Mouse (Mus musculus) gastrocnemius, postnatal 25 days (tissue): Measurements from ENCODE around the gene Fn3k. TPM values are rescaled to one million over a fixed set of nuclear protein-coding genes. Genes with fewer than 3 reads are reported as not detected.

Source experiments
- DNase-seq: peaks from one replicate; pipeline ENCODE4 v3.0.0; 2022
- long read RNA-seq, 2 experiments: library from polyadenylated mRNA; stranded (forward); transcript quantifications; one replicate each; pipeline ENCODE4 v2.0.0; 2021
- total RNA-seq, 2 experiments: library from RNA; stranded (reverse); gene quantifications; 1 replicate in 1 of 2; 2 replicates in 1 of 2; pipeline ENCODE4 v1.2.3; 2021

Gene Fn3k
- total RNA-seq, result 10 to 100 TPM; 12.2 to 13.8 TPM
- long read RNA-seq, experiment 1, transcript Fn3k-201 (6 exons, 1,047 nt), result major isoform, 11 of 15 reads
- long read RNA-seq, experiment 1, partial matches to known transcripts, result 2 of 15 reads
- long read RNA-seq, experiment 1, other reads (novel, unspliced or antisense), result 2 of 15 reads
- long read RNA-seq, experiment 2, transcript Fn3k-201 (6 exons, 1,047 nt), result major isoform, 12 of 14 reads
- long read RNA-seq, experiment 2, partial matches to known transcripts, result 2 of 14 reads
- long read RNA-seq, experiment 2, other reads (novel, unspliced or antisense), result 0 of 14 reads

GRCm38 (mm10) chr11:121434156-121435155, at the start of gene Fn3k:
Gene Fn3k (plus strand): TSS chr11:121434913.
- DNase-seq, result peak; percentile 88

DNA sequence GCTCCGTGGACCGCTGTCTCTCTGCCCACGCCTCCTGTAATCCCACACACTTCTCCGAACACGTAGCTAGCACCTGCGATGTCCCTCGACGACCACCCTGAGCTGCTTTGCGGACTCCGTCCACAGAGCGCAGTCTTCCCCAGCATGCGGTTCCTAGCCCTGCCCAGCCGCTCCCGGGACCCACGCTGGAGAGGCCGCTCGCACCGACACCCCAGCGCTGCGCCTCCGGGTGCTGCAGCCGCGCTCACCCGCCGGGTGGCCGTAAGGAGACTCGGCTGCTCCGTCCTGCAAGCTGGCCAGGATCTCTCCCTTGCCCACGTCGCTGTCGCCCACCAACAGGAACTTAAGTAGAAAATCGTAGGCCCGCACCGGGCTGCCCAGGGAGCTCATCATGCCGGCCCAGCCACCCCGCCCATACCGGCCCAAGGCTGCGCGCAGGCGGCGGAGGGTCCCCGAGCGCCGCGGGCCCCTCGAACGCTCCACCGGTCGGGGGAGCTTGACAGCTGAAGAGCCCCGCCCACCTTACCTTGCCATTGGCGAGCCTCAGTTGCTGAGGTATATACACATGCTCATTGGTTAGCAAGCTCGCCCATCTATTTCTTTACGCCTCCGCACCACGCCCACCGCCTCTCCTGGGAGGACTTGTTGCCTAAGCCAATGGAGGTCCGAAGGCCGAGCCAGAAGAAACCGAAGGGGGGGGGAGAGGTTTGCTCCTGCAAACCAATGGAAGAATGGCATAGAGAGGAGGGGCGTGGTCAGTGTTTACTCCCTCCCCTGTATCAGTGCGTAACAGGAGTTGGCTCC, 46.8 kb upstream of the Fn3k start, which contains the start of gene Rab40b:
Gene Rab40b (minus strand): TSS at position 502 of the 804 bp plus-strand sequence.
- peak; percentile 92 for DNase-seq

DNA sequence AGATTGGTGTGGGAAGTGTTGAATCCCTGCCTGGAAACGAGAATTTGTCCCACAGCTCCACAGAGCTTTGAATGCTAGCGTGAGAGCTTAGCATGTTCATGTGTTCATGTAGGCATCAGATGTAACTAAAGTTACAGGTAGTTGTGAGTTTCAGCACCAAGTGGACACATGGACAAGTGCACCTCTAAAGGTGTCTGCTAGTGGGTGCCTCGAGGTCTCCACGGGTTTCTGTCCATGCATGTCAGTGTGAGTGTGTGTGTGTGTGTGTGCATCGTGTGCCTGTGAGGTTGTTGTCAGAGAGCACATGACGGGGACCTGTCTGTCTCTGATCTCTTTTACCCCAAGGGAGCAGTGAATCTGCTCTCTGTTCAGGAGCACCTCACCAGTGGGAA, 46.2 kb upstream of the Fn3k start:
- DNase-seq, result no peak

GRCm38 (mm10) chr11:121390793-121391192, 43.9 kb upstream of the Fn3k start:
- no peak for DNase-seq

DNA sequence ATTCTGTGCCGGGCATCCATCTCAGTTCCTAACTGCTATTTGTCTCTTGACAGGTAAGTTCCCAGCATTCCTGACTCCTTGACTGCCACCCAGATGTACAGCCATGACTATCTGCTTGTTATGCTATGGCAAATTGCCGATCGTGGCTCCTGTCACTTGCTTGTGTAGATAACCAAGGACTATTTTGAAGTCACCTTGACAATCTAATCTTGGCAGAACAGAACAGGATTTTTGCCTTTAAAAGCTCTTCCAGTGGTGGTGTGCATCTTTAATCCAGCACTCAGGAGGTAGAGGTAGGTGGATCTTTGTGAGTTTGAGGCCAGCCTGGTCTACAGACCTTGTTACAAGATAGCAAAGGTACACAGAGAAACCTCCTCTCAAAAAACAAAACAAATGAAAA, 42.3 kb upstream of the Fn3k start:
- no peak for DNase-seq

- DNase-seq, result no peak
Measured at GRCm38 (mm10) chr11:121407366-121408155, 27.2 kb upstream of the Fn3k start.

- DNase-seq, result no peak
Measured at GRCm38 (mm10) chr11:121414762-121415161, 20.0 kb upstream of the Fn3k start.

GRCm38 (mm10) chr11:121415351-121415750, 19.4 kb upstream of the Fn3k start:
- no peak for DNase-seq

DNA sequence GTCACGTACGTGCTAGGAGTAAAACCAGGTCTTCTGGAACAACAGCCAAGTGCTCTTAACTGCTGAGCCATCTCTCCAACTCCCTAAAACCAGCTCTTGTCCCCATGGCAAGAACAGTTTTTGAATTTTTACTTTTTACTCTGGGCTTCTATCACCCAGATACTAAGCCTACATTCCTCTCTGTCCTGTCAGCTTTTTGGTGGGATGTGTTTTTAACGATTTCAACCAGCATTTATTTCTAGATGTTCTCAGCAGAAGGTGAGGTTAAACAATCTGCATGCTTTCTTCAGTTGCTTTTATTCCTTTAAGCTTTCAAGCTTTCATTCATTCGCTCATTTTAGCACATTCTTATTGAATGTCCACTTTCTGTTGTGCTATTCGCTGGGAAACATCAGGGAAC, 16.7 kb upstream of the Fn3k start:
- DNase-seq, result no peak

DNA sequence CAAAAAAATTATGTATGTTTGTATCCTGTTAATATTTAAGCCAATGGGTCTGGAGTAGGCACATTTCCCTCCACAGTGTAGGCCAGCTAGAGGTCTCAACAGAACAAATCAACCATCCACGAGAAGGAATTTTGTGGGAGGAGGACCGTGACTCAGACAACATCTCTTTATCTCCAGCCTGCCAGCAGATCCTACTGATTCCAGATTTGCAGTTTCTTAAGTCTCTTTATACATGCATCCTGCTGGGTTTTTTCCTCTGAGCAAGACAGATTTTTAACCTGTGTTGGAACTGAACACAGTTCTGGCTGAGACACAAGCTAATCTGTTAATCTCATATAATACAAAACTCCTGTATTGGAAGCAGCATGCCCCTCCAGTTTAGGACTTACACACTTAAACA, 15.8 kb upstream of the Fn3k start:
- DNase-seq, result no peak

GRCm38 (mm10) chr11:121420379-121420778, 14.3 kb upstream of the Fn3k start:
- no peak for DNase-seq

DNA sequence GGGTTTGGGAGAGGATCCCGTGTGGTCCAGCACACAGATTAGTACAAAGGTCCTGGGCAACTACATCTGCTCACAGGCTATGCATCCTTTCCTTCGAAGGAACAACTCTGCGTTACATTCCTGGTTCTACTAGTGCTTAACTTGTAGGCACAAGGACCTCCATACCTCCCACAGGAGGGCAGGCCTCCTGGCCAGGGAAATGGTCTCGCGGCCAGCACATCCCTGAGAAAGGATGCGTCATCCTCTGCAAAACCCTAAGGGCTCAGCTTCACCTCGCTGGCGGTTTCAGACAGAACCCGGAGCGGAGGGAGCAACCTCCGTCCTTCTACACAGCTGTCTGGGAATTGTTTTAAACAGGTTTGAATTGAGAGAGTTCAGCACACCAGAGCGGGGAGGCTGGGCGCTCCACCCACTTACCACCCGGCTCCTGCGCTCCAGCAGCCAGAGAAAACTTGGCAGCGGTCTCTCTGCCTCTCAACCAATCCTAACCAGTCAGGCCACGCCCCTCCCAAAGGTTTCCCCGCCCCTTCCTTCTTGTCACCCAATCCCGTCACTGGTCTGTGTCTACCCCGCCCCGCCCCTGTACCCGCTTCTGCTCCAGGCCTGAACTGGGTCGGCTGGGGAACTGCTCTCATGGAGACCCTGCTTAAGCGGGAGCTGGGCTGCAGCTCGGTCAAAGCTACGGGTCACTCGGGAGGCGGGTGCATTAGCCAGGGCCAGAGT, 13.7 kb upstream of the Fn3k start, which contains the start of gene Fn3krp:
Gene Fn3krp (plus strand): TSS at position 572 of the 723 bp plus-strand sequence.
- peak; percentile 99 for DNase-seq

GRCm38 (mm10) chr11:121421553-121422173, 13.1 kb upstream of the Fn3k start:
- no peak for DNase-seq

DNA sequence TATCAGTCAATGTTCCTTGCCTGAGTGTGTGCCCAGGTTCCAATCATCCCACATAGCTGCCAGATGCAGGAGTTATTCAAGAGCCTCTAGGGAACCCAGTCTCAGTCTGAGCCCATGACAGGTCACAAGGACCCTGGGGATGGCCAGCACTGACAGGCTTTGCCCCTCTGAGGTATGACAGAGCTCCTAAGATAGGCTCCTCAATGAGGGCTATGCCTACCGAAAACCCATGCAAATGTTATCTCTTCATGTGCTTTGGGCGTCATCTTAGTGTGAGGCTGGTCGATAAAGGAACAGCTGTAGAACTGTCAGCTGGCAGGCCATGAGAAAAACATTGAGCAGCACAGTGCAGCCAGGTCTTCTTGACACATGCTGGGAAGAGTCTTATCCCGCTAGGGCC, 1.3 kb upstream of the Fn3k start:
- DNase-seq, result no peak

- DNase-seq, result no peak
Measured at GRCm38 (mm10) chr11:121437236-121437635, 2.5 kb downstream of the Fn3k start.

DNA sequence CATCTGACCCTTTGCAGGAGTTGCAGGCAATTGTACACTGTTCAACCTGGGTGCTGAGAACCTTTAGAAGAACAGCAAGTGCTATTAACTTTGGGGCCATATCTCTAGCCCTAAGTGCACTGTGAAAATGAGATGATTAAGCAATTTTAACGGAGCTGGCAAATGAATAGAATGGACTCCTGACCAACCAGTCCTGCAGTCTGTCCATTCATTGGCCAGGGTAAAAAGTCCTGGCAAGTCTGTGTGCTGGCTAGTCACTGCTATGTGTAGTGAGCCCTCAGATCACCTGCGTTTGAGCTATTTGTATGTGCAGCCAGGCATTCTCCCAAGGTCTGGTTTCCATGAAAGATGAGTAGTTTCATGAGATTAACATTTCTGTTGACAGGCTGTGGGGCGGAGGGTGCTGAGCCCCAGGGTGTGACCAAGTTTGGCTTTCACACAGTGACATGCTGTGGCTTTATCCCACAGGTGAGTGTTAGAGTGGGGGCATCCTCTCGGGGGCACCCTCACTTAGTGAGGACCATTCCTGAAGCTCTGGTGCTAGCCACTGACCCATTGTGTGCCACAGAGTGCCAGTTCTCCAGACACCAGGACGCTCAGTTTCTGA, 5.1 kb downstream of the Fn3k start:
- no peak for DNase-seq

GRCm38 (mm10) chr11:121441653-121442052, 6.9 kb downstream of the Fn3k start:
- no peak for DNase-seq

- no peak for DNase-seq
Measured at GRCm38 (mm10) chr11:121442076-121442475, 7.4 kb downstream of the Fn3k start.

- DNase-seq, result no peak
Measured at GRCm38 (mm10) chr11:121451216-121451726, 16.6 kb downstream of the Fn3k start.
